Mouse (Mus musculus) limb, embryonic 12.5 days (tissue): ENCODE data around the gene Gse1. TPM values are rescaled to one million over a fixed set of nuclear protein-coding genes. Genes with fewer than 3 reads are reported as not detected.

Source experiments
- ATAC-seq: fragments of 200-750 bp; cut with Nextera tagmentation; 2 replicates; pipeline ENCODE4 v1.8.0; 2017; ENCODE audit warnings: low read depth, moderate TSS enrichment; ENCODE audit not compliant: insufficient number of reproducible peaks, insufficient read depth, low FRiP score, low TSS enrichment
- H3K27ac ChIP-seq: fragments of 300-500 bp; sonication (generic); 2 replicates; pipeline ENCODE4 v1.5.1; 2016; ENCODE audit warnings: mild to moderate bottlenecking, moderate library complexity
- H3K27me3 ChIP-seq: fragments of 300-500 bp; sonication (generic); 2 replicates; pipeline ENCODE4 v1.6.1; 2016; ENCODE audit warnings: mild to moderate bottlenecking, moderate library complexity
- H3K36me3 ChIP-seq: fragments of 300-500 bp; sonication (generic); 2 replicates; pipeline ENCODE4 v1.6.1; 2016; ENCODE audit warnings: mild to moderate bottlenecking, moderate library complexity
- H3K4me1 ChIP-seq: fragments of 300-500 bp; sonication (generic); replicated peaks from 2 replicates; pipeline ENCODE4 v1.6.1; 2016
- H3K4me2 ChIP-seq: fragments of 300-500 bp; sonication (generic); 2 replicates; pipeline ENCODE4 v1.6.1; 2016; ENCODE audit warnings: mild to moderate bottlenecking, moderate library complexity
- H3K4me3 ChIP-seq: fragments of 300-500 bp; sonication (generic); replicated peaks from 2 replicates; pipeline ENCODE4 v1.5.1; 2016; ENCODE audit warnings: mild to moderate bottlenecking
- H3K9ac ChIP-seq: fragments of 300-500 bp; sonication (generic); replicated peaks from 2 replicates; pipeline ENCODE4 v1.6.1; 2016; ENCODE audit warnings: mild to moderate bottlenecking, moderate library complexity
- H3K9me3 ChIP-seq: fragments of 300-500 bp; sonication (generic); 2 replicates; pipeline ENCODE4 v1.6.1; 2016; ENCODE audit warnings: mild to moderate bottlenecking, moderate library complexity
- WGBS: fragments of 180-500 bp; shearing (Covaris S2); methylation state at CpG from one replicate; pipeline ENCODE4 v1.1.7; 2016; 5-methylcytosine and 5-hydroxymethylcytosine counted together
- polyA plus RNA-seq: library from polyadenylated mRNA; unstranded; fragments of >200 nt; fragmentation: Nextera tagmentation; extraction: Ambion mirVana; gene quantifications from 2 replicates; pipeline ENCODE4 v1.2.1, GENCODE M21; 2016

Gse1 gene
- polyA plus RNA-seq, 1 experiment from 2014 or later, result 9.1 TPM

DNA sequence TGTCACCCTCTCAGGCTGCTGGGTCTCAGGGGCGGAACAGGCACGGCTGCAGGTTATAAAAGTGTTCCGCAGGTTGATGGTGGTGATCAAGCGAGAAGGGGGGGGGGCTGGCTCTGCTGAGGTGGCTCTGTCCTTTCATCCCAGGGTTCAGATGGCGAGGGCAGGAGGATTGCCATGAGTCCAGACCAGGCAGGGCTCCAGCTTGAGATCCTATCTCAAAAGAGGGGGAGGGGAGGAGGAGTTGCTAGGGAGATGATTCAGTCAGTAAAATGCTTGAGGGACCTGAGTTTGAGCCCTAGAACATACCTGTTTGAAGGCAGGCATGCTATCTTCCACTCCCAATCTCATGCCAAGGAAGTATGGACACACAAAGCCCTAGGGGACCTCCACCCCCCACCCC is 332.3 kb downstream of the Gse1 start:
- no peak for ATAC-seq
- H3K27ac ChIP-seq, result no peak overlapping the region
- 0 out of 2 replicates have a peak, but pooled peaks cover 5% of the 10 kb centered on the region for H3K27me3 ChIP-seq
- peaks cover 8% of the 10 kb centered on the region; the same call in 1 of the 2 replicates for H3K36me3 ChIP-seq
- H3K9ac ChIP-seq, result no peak overlapping the region
- H3K4me3 ChIP-seq, result no peak overlapping the region
- WGBS, result 45% methylated on average over 5 of the region's 5 CpGs
- no peak overlapping the region for H3K4me2 ChIP-seq
- no peaks in the 10 kb centered on the region for H3K9me3 ChIP-seq
- peaks cover 99% of the 10 kb centered on the region for H3K4me1 ChIP-seq

DNA sequence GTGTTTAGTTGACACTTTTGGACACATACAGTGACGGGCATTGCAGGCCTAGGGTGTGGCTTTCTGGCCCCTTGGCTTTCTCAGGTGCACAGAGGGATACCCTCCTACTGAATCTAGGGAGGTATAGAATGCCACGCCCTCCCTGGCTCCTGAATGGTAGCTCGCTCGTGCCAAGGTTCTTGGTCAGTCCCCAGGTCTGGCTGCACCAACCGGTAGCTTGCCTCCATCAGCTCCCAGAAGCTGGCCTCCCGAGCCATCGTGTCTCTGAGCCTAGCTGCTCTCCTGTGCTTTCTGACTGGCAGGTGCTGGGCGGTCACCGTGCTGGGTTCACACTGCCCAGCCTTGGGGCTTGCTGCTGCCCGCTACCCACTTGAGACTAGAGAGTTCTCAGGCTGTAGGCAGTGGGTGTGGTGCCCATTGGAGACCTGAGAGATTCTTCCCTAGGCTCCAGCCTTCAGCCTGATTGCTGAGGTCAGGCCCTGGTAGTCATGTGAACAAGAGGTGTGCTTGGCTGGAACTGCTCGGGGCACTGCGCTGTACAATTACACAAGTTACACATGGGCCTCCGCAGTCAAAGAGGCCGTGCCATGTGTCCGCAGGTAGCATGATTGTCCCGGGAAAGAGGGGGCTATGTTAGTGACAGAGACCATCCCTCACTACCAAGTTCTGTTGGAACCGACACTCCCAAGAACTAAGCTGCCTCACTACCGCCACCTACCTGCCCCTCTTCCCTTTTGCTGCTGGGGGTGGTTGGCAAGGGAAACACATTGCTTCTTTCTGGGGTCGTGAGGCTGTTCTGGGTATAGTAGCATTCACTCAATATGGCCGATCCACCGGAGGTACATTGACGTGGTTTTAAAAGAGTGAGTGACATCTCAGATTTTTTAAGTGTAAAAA is 333.5 kb downstream of the Gse1 start:
- H3K27ac ChIP-seq, result no peak overlapping the region; the same call in 1 of the 2 replicates
- H3K4me1 ChIP-seq, result peaks cover 92% of the 10 kb centered on the region
- no peak overlapping the region for H3K9ac ChIP-seq
- no peak overlapping the region for H3K4me3 ChIP-seq
- H3K36me3 ChIP-seq, result peaks cover 14% of the 10 kb centered on the region
- H3K27me3 ChIP-seq, result 0 out of 2 replicates have a peak, but pooled peaks cover 5% of the 10 kb centered on the region
- H3K4me2 ChIP-seq, result no peak overlapping the region
- 77% methylated on average over 22 of the region's 22 CpGs for WGBS
- H3K9me3 ChIP-seq, result no peaks in the 10 kb centered on the region
- no peak for ATAC-seq

DNA sequence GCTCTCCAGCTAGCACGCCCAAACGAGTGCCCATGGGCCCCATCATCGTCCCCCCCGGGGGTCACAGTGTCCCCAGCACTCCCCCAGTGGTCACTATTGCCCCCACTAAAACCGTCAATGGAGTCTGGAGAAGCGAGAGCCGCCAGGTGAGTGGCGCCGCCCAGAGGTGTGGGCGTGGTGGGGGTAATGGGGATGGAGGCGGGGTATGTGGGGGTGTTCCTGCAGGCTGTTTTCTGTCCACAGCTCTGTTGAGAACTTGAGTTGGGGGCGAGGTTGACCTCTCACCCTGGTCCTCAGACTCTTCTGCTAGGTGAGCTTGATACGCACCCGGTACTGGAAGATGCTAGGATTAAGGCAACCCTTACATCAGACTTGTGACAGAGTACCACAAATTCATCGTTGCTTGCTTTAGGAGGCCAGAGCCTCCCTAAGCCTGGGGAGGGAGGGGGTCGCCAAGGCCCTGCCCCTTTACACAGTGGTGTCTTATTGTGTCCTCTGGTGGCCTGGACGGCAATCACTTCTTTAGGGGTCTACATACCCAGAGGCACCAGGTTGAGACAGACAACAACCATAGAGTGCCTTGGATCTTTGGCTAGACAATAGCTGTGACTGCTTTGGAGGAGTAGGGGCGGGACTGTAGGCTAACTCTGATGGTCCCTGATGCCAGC is 334.6 kb downstream of the Gse1 start:
- Histone ChIP-seq H3K27ac (peak overlapping the region; percentile 81), H3K4me2 (peak overlapping the region; percentile 22; the same call in 1 of the 2 replicates), H3K9me3 (no peaks in the 10 kb centered on the region), H3K4me1 (peaks cover 82% of the 10 kb centered on the region), H3K27me3 (0 out of 2 replicates have a peak, but pooled peaks cover 5% of the 10 kb centered on the region), H3K36me3 (peaks cover 24% of the 10 kb centered on the region), H3K4me3 (no peak overlapping the region), H3K9ac (no peak overlapping the region)
- WGBS, result 61% methylated on average over 18 of the region's 18 CpGs
- ATAC-seq, result no peak

DNA sequence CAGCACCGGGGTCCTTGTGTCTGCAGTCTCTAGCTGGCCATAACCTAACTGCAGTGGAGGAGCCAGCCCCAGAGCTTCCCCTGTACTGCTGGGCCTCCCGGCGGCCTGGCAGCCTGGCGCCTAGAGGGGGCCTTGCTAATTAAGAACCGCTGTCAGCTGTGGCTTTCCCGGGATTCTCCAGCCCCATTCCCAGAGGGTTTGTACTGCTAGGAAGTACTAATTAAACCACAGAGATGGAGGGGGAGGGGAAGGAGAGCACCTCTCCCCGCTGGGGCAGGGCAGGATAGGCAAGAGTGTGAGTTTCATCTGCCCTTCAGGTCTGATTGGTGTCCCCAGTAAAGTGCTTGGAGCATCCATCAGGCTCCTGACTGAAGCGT is 335.1 kb downstream of the Gse1 start:
- no peak for ATAC-seq
- Histone ChIP-seq H3K27ac (peak overlapping the region; percentile 81), H3K27me3 (0 out of 2 replicates have a peak, but pooled peaks cover 2% of the 10 kb centered on the region), H3K4me3 (no peak overlapping the region), H3K4me1 (peaks cover 77% of the 10 kb centered on the region), H3K36me3 (peaks cover 29% of the 10 kb centered on the region), H3K9me3 (no peaks in the 10 kb centered on the region), H3K9ac (no peak overlapping the region), H3K4me2 (peak overlapping the region; percentile 22; the same call in 1 of the 2 replicates)
- WGBS, result 6% methylated on average over 8 of the region's 8 CpGs

DNA sequence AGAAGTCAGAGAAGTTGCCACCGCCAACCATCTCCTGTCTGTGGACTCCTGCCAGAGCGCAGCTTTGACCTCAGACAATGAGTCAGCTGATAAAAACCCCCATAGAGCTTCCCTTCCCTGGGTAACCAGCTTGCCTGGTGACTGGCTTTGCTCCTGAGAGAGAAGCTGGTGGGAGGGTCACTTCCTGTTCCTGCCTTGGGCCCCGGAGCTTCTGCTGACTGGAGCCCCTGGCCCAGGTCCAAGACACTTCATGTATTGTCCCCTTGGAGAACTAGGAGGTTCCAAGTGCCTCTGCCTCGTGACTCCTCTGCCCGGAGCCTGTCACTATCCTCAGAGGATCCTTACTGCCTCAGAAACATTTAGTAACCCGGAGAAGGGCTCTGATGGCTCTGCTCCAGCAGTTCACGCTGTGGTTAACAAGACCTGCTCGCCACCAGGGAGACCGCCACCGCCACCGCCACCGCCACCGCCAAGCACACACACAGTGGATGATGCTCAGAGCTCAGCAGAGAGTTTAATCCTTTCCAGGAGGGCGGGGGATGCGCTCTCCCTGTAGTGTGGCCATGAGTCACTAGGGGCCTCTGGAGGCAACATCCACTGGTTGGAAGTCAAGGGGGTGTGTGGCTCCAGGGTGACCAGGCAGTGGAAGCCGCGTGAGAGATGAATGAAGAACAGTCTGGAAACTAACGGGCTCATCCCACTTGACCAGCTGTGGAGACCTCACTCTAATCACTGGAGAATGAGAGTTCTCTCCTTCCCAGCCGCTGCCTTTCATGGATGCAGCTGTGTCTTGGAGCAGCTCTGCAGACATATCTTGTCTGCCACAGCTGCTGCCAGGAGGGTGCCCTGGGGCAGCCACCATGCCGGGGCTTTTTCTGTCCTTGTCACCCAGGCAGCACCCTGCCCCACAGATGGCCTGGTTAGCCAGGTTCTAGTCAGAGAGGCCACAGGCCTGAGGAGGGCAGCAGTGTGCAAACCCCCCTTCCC is 335.9 kb downstream of the Gse1 start:
- no peak for ATAC-seq
- no peak overlapping the region for H3K4me3 ChIP-seq
- H3K27ac ChIP-seq, result peak overlapping the region; percentile 81
- no peaks in the 10 kb centered on the region for H3K27me3 ChIP-seq
- H3K9ac ChIP-seq, result no peak overlapping the region
- peaks cover 69% of the 10 kb centered on the region for H3K4me1 ChIP-seq
- 23% methylated on average over 20 of the region's 20 CpGs for whole genome bisulfite sequencing
- peak overlapping the region; percentile 22 for H3K4me2 ChIP-seq
- peaks cover 34% of the 10 kb centered on the region for H3K36me3 ChIP-seq
- no peaks in the 10 kb centered on the region for H3K9me3 ChIP-seq

DNA sequence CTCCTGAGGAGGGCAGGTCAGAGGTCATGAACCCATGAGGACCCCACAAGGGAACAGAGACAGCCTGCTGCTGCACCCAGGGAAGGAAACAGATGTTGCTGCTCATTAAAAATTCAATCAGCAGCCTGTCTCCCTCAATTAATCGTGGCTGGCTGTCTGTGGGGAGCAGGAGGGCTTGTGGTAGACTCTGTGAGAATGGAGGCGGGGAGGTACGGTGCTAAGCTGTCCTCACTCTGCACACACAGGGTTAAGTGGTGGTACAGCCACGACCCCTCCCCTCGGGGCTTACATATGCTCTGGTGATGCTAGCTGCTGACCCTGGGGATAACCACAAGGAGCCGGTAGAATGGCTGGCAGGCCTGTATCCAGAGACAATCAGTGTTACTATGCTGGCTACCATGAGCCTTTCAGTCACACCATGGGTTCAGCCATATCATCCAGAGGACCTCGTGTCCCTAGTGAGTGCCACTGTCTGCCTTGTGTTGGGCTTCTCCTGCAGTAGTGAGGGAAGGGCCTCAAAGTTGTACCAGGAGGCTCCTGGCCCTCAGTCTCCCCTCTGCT is 337.0 kb downstream of the Gse1 start:
- H3K4me1 ChIP-seq, result peaks cover 58% of the 10 kb centered on the region
- H3K4me3 ChIP-seq, result no peak overlapping the region
- H3K4me2 ChIP-seq, result no peak overlapping the region
- peak overlapping the region; percentile 53; the same call in 1 of the 2 replicates for H3K27ac ChIP-seq
- no peaks in the 10 kb centered on the region for H3K9me3 ChIP-seq
- peaks cover 45% of the 10 kb centered on the region for H3K36me3 ChIP-seq
- WGBS, result 17% methylated on average over 7 of the region's 7 CpGs
- peak overlapping the region; percentile 23; the same call in 1 of the 2 replicates for H3K9ac ChIP-seq
- H3K27me3 ChIP-seq, result no peaks in the 10 kb centered on the region
- no peak for ATAC-seq

DNA sequence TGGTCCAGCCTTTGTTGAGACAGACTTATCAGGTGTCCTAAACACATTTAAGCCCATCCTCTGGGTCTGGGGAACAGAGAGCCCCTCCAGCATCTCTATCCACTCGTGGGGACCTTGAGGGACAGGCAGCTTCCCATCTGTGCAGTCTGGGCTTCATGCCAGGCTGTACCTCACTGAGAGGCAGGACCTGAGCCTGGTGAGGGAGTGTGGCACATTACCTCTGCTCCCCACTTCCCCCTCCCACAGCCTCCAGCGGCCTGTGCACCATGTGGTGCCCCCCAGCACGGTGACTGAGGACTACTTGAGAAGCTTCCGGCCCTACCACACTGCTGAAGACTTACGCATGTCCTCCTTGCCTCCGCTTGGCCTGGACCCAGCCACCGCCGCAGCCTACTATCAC is 338.4 kb downstream of the Gse1 start:
- 86% methylated on average over 8 of the region's 8 CpGs for WGBS
- peaks cover 49% of the 10 kb centered on the region for H3K4me1 ChIP-seq
- no peak overlapping the region for H3K4me3 ChIP-seq
- H3K36me3 ChIP-seq, result peaks cover 57% of the 10 kb centered on the region
- no peak overlapping the region for H3K9ac ChIP-seq
- H3K27me3 ChIP-seq, result no peaks in the 10 kb centered on the region
- H3K9me3 ChIP-seq, result no peaks in the 10 kb centered on the region
- no peak for ATAC-seq
- H3K4me2 ChIP-seq, result no peak overlapping the region
- no peak overlapping the region for H3K27ac ChIP-seq

DNA sequence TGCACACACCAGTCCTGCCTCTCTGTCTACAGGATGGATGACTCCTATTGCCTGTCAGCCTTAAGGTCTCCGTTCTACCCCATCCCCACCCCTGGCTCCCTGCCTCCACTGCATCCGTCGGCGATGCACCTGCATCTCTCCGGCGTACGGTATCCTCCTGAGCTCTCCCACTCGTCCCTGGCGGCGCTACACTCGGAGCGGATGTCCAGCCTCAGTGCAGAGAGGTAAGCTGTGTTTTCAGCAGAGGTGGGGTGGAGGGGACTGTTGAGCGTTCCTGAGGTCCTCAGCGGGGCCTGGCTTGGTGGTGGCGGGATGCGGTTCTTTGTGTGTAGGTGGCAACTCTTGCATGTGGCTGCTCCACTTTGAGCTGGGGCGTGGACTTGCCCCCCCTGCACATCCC is 339.5 kb downstream of the Gse1 start:
- Histone ChIP-seq H3K9me3 (no peaks in the 10 kb centered on the region), H3K36me3 (peaks cover 63% of the 10 kb centered on the region), H3K4me3 (no peak overlapping the region), H3K27me3 (no peaks in the 10 kb centered on the region), H3K27ac (no peak overlapping the region), H3K4me2 (no peak overlapping the region), H3K4me1 (peaks cover 39% of the 10 kb centered on the region), H3K9ac (no peak overlapping the region)
- no peak for ATAC-seq
- WGBS, result 96% methylated on average over 17 of the region's 17 CpGs

DNA sequence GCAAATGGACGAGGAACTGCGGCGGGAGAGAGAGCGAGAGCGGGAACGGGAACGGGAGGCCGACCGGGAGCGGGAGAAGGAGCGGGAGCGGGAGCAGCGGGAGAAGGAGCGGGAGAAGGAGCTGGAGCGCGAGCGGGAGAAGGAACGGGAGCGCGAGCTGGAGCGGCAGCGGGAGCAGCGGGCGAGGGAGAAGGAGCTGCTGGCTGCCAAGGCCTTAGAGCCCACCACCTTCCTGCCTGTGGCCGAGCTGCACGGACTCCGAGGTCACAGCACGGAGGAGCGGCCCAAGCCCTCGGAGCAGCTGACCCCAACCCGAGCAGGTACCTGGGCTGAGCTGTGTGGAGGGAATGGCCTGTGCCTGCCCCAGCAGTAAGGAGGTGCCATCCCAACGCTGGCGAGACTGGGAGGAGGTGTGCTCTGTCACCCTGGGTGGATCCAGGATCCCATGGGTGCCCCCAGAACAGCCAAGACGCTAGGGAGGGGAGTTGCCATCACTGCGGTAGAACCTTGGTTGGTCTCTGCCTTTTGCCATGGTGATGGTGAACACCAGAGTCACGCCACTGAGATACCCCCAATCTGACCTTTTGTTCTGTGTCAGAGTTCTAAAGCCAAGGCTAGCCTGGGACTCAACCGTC is 340.0 kb downstream of the Gse1 start:
- no peaks in the 10 kb centered on the region for H3K9me3 ChIP-seq
- no peak overlapping the region for H3K4me2 ChIP-seq
- H3K4me1 ChIP-seq, result peaks cover 38% of the 10 kb centered on the region
- ATAC-seq, result no peak
- H3K36me3 ChIP-seq, result peaks cover 69% of the 10 kb centered on the region
- no peak overlapping the region for H3K27ac ChIP-seq
- WGBS, result 93% methylated on average over 37 of the region's 37 CpGs
- no peak overlapping the region for H3K4me3 ChIP-seq
- no peaks in the 10 kb centered on the region for H3K27me3 ChIP-seq
- no peak overlapping the region for H3K9ac ChIP-seq

DNA sequence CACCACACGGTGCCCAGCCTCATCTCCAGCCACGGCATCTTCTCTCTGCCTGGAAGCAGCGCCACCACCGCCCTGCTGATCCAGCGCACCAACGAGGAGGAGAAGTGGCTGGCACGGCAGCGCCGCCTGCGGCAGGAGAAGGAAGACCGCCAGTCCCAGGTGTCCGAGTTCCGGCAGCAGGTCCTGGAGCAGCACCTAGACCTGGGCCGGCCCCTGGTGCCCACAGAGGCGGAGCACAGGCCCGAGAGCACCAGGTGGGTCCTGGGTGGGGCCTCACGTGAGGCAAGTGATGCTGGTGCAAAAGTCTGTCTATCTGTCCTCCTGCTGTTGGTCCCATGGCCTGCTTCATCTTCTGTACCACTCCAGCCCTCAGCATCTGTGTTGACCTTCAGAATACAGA is 340.9 kb downstream of the Gse1 start:
- H3K4me1 ChIP-seq, result peaks cover 38% of the 10 kb centered on the region
- H3K27me3 ChIP-seq, result no peaks in the 10 kb centered on the region
- no peak overlapping the region for H3K4me2 ChIP-seq
- H3K36me3 ChIP-seq, result peaks cover 77% of the 10 kb centered on the region
- no peak overlapping the region for H3K9ac ChIP-seq
- no peak overlapping the region for H3K27ac ChIP-seq
- ATAC-seq, result no peak
- 93% methylated on average over 17 of the region's 17 CpGs for WGBS
- H3K4me3 ChIP-seq, result no peak overlapping the region
- no peaks in the 10 kb centered on the region for H3K9me3 ChIP-seq
